Mouse (Mus musculus) ES-E14 (cell line): ENCODE measurements around the gene Adra2c. TPM values are rescaled to one million over a fixed set of nuclear protein-coding genes. Genes with fewer than 3 reads are reported as not detected.
A peak's percentile ranks its signal among the peaks of the same experiment; 100 is the strongest.

Experiments
- DNase-seq: peaks from one replicate; pipeline ENCODE4 v3.0.0-alpha.2; 2013; ENCODE audit warnings: low read depth, low spot score
- H3K27ac ChIP-seq: 2 replicates; pipeline ENCODE4 v1.5.1; 2012; ENCODE audit warnings: low read depth, mild to moderate bottlenecking, low read length, moderate library complexity, mixed read lengths; ENCODE audit not compliant: poor library complexity, insufficient read depth, severe bottlenecking
- H3K36me3 ChIP-seq: 2 replicates; pipeline ENCODE4 v1.6.1; 2012; ENCODE audit warnings: mild to moderate bottlenecking, low read length, moderate library complexity, mixed read lengths; ENCODE audit not compliant: control insufficient read depth, poor library complexity, insufficient read depth, severe bottlenecking
- H3K4me1 ChIP-seq, 2 experiments: fragments of 150-350 bp in 1 of 2; sonication (generic) in 1 of 2; 2 replicates each; pipeline ENCODE4 v1.6.1; 2012; ENCODE audit warnings: low read length in 2 of 2, mild to moderate bottlenecking in 1 of 2, mixed read lengths in 1 of 2; ENCODE audit not compliant: control insufficient read depth in 2 of 2, insufficient read depth in 2 of 2, poor library complexity in 1 of 2
- H3K4me3 ChIP-seq, 2 experiments: fragments of 150-350 bp in 1 of 2; sonication (generic) in 1 of 2; 2 replicates each; pipeline ENCODE4 v1.5.1; 2012; ENCODE audit warnings: low read length in 2 of 2, low read depth in 1 of 2, mild to moderate bottlenecking in 1 of 2, mixed read lengths in 1 of 2; ENCODE audit not compliant: insufficient read depth in 1 of 2, poor library complexity in 1 of 2, severe bottlenecking in 1 of 2
- H3K9ac ChIP-seq: 2 replicates; pipeline ENCODE4 v1.6.1; 2012; ENCODE audit warnings: low read depth, mild to moderate bottlenecking, low read length, mixed read lengths; ENCODE audit not compliant: poor library complexity, insufficient read depth, severe bottlenecking
- H3K9me3 ChIP-seq: fragments of 150-350 bp; sonication (generic); 2 replicates; pipeline ENCODE4 v1.6.1; 2012; ENCODE audit warnings: low read depth, mild to moderate bottlenecking, low read length; ENCODE audit not compliant: control insufficient read depth, insufficient read depth
- CHD2 ChIP-seq: IDR thresholded peaks from 2 replicates; pipeline ENCODE4 v1.6.1; 2014; ENCODE audit warnings: mild to moderate bottlenecking, low read depth, low read length, inconsistent platforms
- HCFC1 ChIP-seq: IDR thresholded peaks from 2 replicates; pipeline ENCODE4 v1.6.1; 2012; ENCODE audit warnings: low read length, inconsistent platforms, borderline replicate concordance; ENCODE audit not compliant: insufficient read depth
- MAFK ChIP-seq: IDR thresholded peaks from 2 replicates; pipeline ENCODE4 v1.6.1; 2014; ENCODE audit warnings: mild to moderate bottlenecking, low read depth, low read length, inconsistent platforms; ENCODE audit not compliant: insufficient read depth
- ZC3H11A ChIP-seq: IDR thresholded peaks from 2 replicates; pipeline ENCODE4 v1.6.1; 2012; ENCODE audit warnings: low read depth, mild to moderate bottlenecking, inconsistent platforms, low read length, borderline replicate concordance
- ZNF384 ChIP-seq: IDR thresholded peaks from 2 replicates; pipeline ENCODE4 v1.6.1; 2012; ENCODE audit warnings: low read depth, low read length, inconsistent platforms
- in situ Hi-C, 2 experiments: fragments of 600-800 bp; cut with MboI; formaldehyde crosslinking; loops; one replicate each; pipeline ENCODE4 v1.15.1; 2025; ENCODE audit warnings: low sequenced_read_pairs in 2 of 2, inconsistent platforms in 1 of 2; ENCODE audit not compliant: unreplicated experiment in 2 of 2
- total RNA-seq: library from RNA; depleted of rRNA; stranded (reverse); fragments of 300-350 nt; gene quantifications from 2 replicates; pipeline ENCODE4 v1.2.3, GENCODE M21; 2012; rRNA removed

Adra2c gene
- 0.16 and 0.45 TPM in 2 replicates for total RNA-seq

DNA sequence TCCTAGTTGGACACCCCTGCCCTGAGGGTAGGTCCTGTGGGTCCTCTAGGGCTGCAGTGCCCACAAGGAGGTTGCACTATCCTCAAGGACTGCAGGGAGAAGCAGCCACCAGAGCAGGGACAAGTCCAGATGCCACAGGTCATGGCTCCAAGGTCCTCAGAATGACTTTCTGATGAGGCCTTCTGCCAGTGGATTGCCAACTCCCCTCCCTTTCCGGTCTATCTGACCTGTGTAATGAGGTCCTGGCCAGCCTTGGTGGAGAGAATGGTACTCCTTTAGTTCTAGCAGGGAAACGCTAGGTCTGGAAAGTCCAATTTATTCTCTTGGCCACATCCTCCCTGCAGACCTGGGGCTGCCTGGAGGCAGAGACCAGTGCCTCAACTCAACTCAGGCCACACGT lies at the start of gene Adra2c:
Gene Adra2c (plus strand): TSS at position 301 of the 400 bp plus-strand sequence.
- no peak for TF ChIP-seq HCFC1
- no peak for TF ChIP-seq CHD2
- no peak for TF ChIP-seq MAFK
- in situ Hi-C loops = no loop called here
- H3K9ac ChIP-seq = peak within 1 kb of the TSS; percentile 27

DNA sequence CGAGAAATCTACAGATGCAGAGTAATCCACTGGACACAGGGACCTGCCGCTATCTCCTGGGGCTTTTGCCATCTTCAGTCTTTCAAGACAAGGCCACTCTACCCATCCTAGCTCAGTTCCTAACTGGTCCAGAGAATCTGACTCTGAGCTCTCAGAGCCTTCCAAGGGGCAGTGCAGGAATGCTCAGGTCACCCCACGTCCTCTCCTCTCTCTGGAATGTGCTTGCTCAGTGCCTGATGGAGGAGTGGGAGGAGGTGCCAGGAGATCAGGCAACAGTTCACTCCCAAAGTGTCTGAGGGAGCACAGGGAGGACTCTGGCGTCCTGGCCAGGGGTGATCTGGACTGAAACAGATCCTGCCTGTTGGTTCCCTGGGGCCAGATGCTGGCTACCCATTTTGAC lies 45.0 kb upstream of the Adra2c start:
- in situ Hi-C loops = no loop called here
- no peaks in the 10 kb centered on the region for H3K4me1 ChIP-seq
- H3K4me3 ChIP-seq = no peak overlapping the region
- no peaks in the 10 kb centered on the region for H3K36me3 ChIP-seq
- no peak overlapping the region for H3K27ac ChIP-seq
- DNase-seq = no peak
- TF ChIP-seq MAFK (no peak), ZNF384 (no peak), CHD2 (no peak), HCFC1 (no peak), ZC3H11A (no peak)
- H3K9ac ChIP-seq = no peak overlapping the region
- H3K9me3 ChIP-seq = no peaks in the 10 kb centered on the region

More for the DNA sequence above, at the start of gene Adra2c:
- Histone ChIP-seq H3K4me1 (no peaks in the 10 kb centered on the region; a peak in 1 of 4 replicates), H3K27ac (no peak within 1 kb of the TSS), H3K36me3 (no peaks in the 10 kb centered on the region), H3K4me3 (peak within 1 kb of the TSS; percentile 63 to 72), H3K9me3 (no peaks in the 10 kb centered on the region)
- DNase-seq = no peak

DNA sequence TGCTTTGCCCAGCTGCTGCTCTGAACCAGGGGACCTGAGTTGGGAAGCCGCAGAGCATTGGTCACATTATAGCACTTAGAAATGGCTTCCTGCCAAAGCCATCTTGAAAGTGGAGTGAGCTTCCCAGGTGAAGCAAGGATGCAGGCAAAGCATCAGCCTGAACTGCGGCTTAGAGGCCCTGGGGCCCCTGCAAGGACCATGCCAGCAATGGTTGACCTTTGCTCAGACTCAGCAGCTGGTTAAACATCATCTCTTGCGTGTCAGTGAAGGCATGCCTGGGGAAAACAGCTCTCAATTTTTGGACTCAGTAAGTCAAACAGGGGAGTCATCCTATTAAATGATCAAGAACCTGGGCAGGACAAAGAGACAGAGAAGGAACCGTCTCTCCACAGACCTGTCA lies 40.4 kb upstream of the Adra2c start:
- Histone ChIP-seq H3K27ac (no peak overlapping the region), H3K36me3 (no peaks in the 10 kb centered on the region), H3K9ac (no peak overlapping the region), H3K9me3 (no peaks in the 10 kb centered on the region), H3K4me1 (peaks cover 0 to 1% of the 10 kb centered on the region in 2 experiments; a peak in 1 of 4 replicates), H3K4me3 (no peak overlapping the region)
- no peak for TF ChIP-seq CHD2
- TF ChIP-seq MAFK = no peak
- no peak for TF ChIP-seq ZNF384
- TF ChIP-seq ZC3H11A = no peak
- TF ChIP-seq HCFC1 = no peak
- DNase-seq = no peak
- in situ Hi-C loops = no loop called here

DNA sequence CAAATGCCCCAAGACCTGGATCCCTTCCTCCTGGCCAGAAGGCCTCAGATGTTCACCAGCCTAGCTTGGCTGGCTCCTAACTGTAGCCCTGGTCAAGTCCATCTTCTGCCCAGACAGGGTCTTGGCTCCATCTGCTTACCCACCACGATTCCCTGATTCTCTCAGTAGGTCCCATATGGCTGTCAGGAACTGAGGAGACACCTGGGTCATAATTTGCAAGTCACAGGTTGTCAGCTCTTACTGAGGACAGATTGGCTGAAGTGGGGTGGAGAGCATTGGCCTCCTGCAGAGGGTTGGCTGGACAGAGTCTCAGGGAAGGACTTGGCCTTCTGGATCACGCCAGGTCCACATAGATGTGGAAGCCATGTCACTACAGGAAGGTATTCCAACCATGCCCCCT lies 39.5 kb upstream of the Adra2c start:
- H3K4me3 ChIP-seq = no peak overlapping the region

DNA sequence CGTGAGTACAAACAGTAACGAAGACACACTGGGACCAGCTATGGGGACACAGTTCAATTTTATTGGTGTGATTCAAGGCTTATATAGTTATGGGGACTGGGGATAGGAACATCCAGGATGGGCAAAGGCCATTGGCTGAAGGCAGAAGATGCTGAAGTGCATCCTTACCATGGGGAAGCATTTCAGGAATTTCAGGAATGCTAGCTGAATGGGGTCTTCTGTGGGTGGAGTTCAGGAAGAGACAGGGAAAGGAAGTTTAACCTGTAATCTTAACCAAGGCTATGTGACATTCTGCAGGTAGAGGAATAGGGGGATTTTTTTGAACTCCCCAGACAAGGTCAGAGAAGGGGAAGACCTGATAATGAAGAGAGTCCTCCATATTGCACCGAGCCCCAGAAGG lies 36.6 kb upstream of the Adra2c start:
- TF ChIP-seq MAFK (no peak), CHD2 (no peak), ZNF384 (no peak), HCFC1 (no peak), ZC3H11A (no peak)
- no peaks in the 10 kb centered on the region for H3K36me3 ChIP-seq
- DNase-seq = no peak
- H3K4me3 ChIP-seq = no peak overlapping the region
- no peak overlapping the region for H3K27ac ChIP-seq
- peaks cover 0 to 6% of the 10 kb centered on the region in 2 experiments; a peak in 2 of 4 replicates for H3K4me1 ChIP-seq
- in situ Hi-C loops = no loop called here
- H3K9ac ChIP-seq = no peak overlapping the region
- no peaks in the 10 kb centered on the region for H3K9me3 ChIP-seq

More for the DNA sequence above, 39.5 kb upstream of the Adra2c start:
- no peak for DNase-seq
- TF ChIP-seq ZNF384 (no peak), HCFC1 (no peak), MAFK (no peak), CHD2 (no peak), ZC3H11A (no peak)
- Histone ChIP-seq H3K27ac (no peak overlapping the region), H3K9ac (no peak overlapping the region), H3K4me1 (peaks cover 0 to 1% of the 10 kb centered on the region in 2 experiments; a peak in 1 of 4 replicates), H3K9me3 (no peaks in the 10 kb centered on the region), H3K36me3 (no peaks in the 10 kb centered on the region)
- in situ Hi-C loops = no loop called here
